Mouse (Mus musculus) bone marrow, adult 2 months (tissue): ENCODE results near the gene Dpyd. TPM values are rescaled to one million over a fixed set of nuclear protein-coding genes. Genes with fewer than 3 reads are reported as not detected.

Experiments used
- H3K27ac ChIP-seq: fragments of 200-500 bp; 2 replicates; pipeline ENCODE4 v1.5.1; 2012; ENCODE audit warnings: low read depth, mild to moderate bottlenecking, control low read depth, inconsistent platforms, low read length; ENCODE audit not compliant: control insufficient read depth, poor library complexity, insufficient read depth
- H3K4me1 ChIP-seq: fragments of 200-500 bp; 2 replicates; pipeline ENCODE4 v1.6.1; 2011; ENCODE audit warnings: low read length; ENCODE audit not compliant: control insufficient read depth, insufficient read depth
- H3K4me3 ChIP-seq: fragments of 200-500 bp; replicated peaks from 2 replicates; pipeline ENCODE3; 2011; ENCODE audit warnings: mild to moderate bottlenecking, low read depth, low read length, control low read depth; ENCODE audit not compliant: control insufficient read depth
- CTCF ChIP-seq: fragments of 200-500 bp; IDR thresholded peaks from 2 replicates; pipeline ENCODE4 v1.5.1; 2011; ENCODE audit warnings: low read length, control low read depth; ENCODE audit not compliant: control insufficient read depth, insufficient read depth
- POLR2A ChIP-seq: fragments of 200-500 bp; IDR thresholded peaks from 2 replicates; pipeline ENCODE4 v1.6.1; 2011; ENCODE audit warnings: low read depth, mild to moderate bottlenecking, control low read depth, low read length, borderline replicate concordance; ENCODE audit not compliant: control insufficient read depth
- WGBS: fragments of 180-500 bp; shearing (Covaris S2); methylation state at CpG from one replicate; pipeline ENCODE4 v1.1.7; 2018; 5-methylcytosine and 5-hydroxymethylcytosine counted together
- polyA plus RNA-seq: library from polyadenylated mRNA; stranded (reverse); fragments of >200 nt; gene quantifications from 2 replicates; pipeline ENCODE4 v1.2.4, GENCODE M21; 2011; ENCODE audit warnings: low replicate concordance; ENCODE audit not compliant: missing spikeins, insufficient read depth, insufficient read length

The Dpyd gene
- polyA plus RNA-seq, 1 experiment = 1.5 TPM

GRCm38 (mm10) chr3:119464073-119464472, 902.1 kb downstream of the Dpyd start:
- H3K27ac ChIP-seq = no peak overlapping the region
- H3K4me1 ChIP-seq = no peaks in the 10 kb centered on the region
- WGBS = 75% methylated on average over 2 of the region's 2 CpGs
- no peak overlapping the region for H3K4me3 ChIP-seq
- TF ChIP-seq POLR2A = no peak
- TF ChIP-seq CTCF = no peak

- TF ChIP-seq POLR2A = no peak
- no peak for TF ChIP-seq CTCF
- 68% methylated on average over 1 of the region's 1 CpGs for WGBS
- Histone ChIP-seq H3K27ac (no peak overlapping the region), H3K4me1 (no peaks in the 10 kb centered on the region), H3K4me3 (no peak overlapping the region)
Observed at GRCm38 (mm10) chr3:119464479-119464878, 902.5 kb downstream of the Dpyd start.

GRCm38 (mm10) chr3:119467723-119468122, 905.8 kb downstream of the Dpyd start:
- TF ChIP-seq POLR2A (no peak), CTCF (no peak)
- H3K27ac ChIP-seq = no peak overlapping the region
- WGBS = 63% methylated on average over 2 of the region's 2 CpGs
- no peak overlapping the region for H3K4me3 ChIP-seq
- H3K4me1 ChIP-seq = no peaks in the 10 kb centered on the region
